Comparison of ENCODE assay signal across 8 mouse cellular contexts in genomic region chr3:24071169-24071797, GRCm38 (mm10).
DNase-seq lines count a peak whose midpoint lies in the region; ATAC-seq and TF ChIP-seq lines count a peak whose summit lies in the region.

No protein-coding gene starts in this region.

- no peaks in the 10 kb centered on the region for H3K9me3 ChIP-seq in heart, embryonic 12.5 days (replicated peaks)

- 30% methylated on average over 3 of the region's 3 CpGs for WGBS in heart, embryonic 12.5 days

- peak; percentile 69; the same call in 1 of the 2 replicates for ATAC-seq in heart, embryonic 12.5 days (ENCODE audit: insufficient number of reproducible peaks, low FRiP score)
- ATAC-seq in megakaryocyte, adult 5-6 weeks (ENCODE audit: poor library complexity, severe bottlenecking) = no peak

- H3K36me3 ChIP-seq in heart, embryonic 12.5 days = no peaks in the 10 kb centered on the region

- 0 out of 2 replicates have a peak, but pooled peaks cover 6% of the 10 kb centered on the region for H3K4me1 ChIP-seq in heart, embryonic 12.5 days (replicated peaks)

- no peak overlapping the region for H3K9ac ChIP-seq in heart, embryonic 12.5 days

- TF ChIP-seq CTCF in layer of hippocampus, adult 2 months (conservative IDR thresholded peaks at IDR 0.05) = no peak

- no peak overlapping the region for H3K27ac ChIP-seq in layer of hippocampus, adult 2 months
- no peak overlapping the region for H3K27ac ChIP-seq in heart, embryonic 12.5 days (ENCODE audit: poor library complexity, severe bottlenecking)

- no peaks in the 10 kb centered on the region for H3K27me3 ChIP-seq in heart, embryonic 12.5 days (replicated peaks)

- no peak overlapping the region for H3K4me2 ChIP-seq in heart, embryonic 12.5 days

- peak; percentile 4 for DNase-seq in cerebellum, adult 9-11 months
- no peak for DNase-seq in cerebellum, adult 8-10 months
- peak; percentile 4 to 16 for DNase-seq in layer of hippocampus, adult 2 months (ENCODE audit: low spot score in 2 of 2)
- DNase-seq in layer of hippocampus, adult 9-10 months (ENCODE audit: low spot score) = no peak
- DNase-seq in lung, postnatal 14 days = peak; percentile 62
- DNase-seq in B cell, adult 2 months = no peak

- H3K4me3 ChIP-seq in layer of hippocampus, adult 2 months = no peak overlapping the region
- H3K4me3 ChIP-seq in heart, embryonic 12.5 days = no peak overlapping the region

Comparison
In these comparisons a context has a peak if more than half of its experiments do, and no peak if none do; other contexts are left out.
1. DNase-seq: peak in cerebellum, adult 9-11 months (single experiment), layer of hippocampus, adult 2 months (2 of 2) and lung, postnatal 14 days (single experiment); none in cerebellum, adult 8-10 months (single experiment), layer of hippocampus, adult 9-10 months (single experiment) and B cell, adult 2 months (0 of 2).